Mouse (Mus musculus): Measurements from ENCODE around the gene Ksr2. TPM values are rescaled to one million over a fixed set of nuclear protein-coding genes. Genes with fewer than 3 reads are reported as not detected.
A peak's percentile ranks its signal among the peaks of the same experiment; 100 is the strongest.

The Ksr2 gene
- polyA plus RNA-seq, 1 experiment from 2014 or later: 0.16 TPM

GRCm38 (mm10) chr5:117659596-117659995 lies 245.8 kb downstream of the Ksr2 start:
- Histone ChIP-seq H3K9ac (ENCODE audit: low read length) (no peak overlapping the region), H3K4me1 (replicated peaks; ENCODE audit: control insufficient read depth, insufficient read depth) (no peaks in the 10 kb centered on the region), H3K27me3 (ENCODE audit: control insufficient read depth, insufficient read depth, low read length) (no peaks in the 10 kb centered on the region), H3K36me3 (ENCODE audit: control insufficient read depth, insufficient read depth, low read length) (no peaks in the 10 kb centered on the region), H3K9me3 (ENCODE audit: control insufficient read depth, low read length) (no peaks in the 10 kb centered on the region), H3K27ac (replicated peaks) (no peak overlapping the region), H3K4me2 (replicated peaks; ENCODE audit: low read depth) (no peak overlapping the region), H3K4me3 (ENCODE audit: low read depth, low read length) (no peak overlapping the region)
- no peak for TF ChIP-seq CTCF (IDR thresholded peaks at IDR 0.05; ENCODE audit: low read depth)
- TF ChIP-seq EP300 (optimal IDR thresholded peaks at IDR 0.05): no peak
- DNase-seq (ENCODE audit: low spot score): no peak
- WGBS: 49% methylated on average over 13 of the region's 13 CpGs
- no peak for ATAC-seq (ENCODE audit: low FRiP score, low TSS enrichment)

GRCm38 (mm10) chr5:117665181-117665580 lies 251.4 kb downstream of the Ksr2 start:
- TF ChIP-seq CTCF (IDR thresholded peaks at IDR 0.05; ENCODE audit: low read depth): no peak
- no peak for TF ChIP-seq EP300 (optimal IDR thresholded peaks at IDR 0.05)
- Histone ChIP-seq H3K4me2 (replicated peaks; ENCODE audit: low read depth) (peak overlapping the region; percentile 23; the same call in 1 of the 2 replicates), H3K27me3 (ENCODE audit: control insufficient read depth, insufficient read depth, low read length) (no peaks in the 10 kb centered on the region), H3K27ac (replicated peaks) (no peak overlapping the region), H3K4me1 (replicated peaks; ENCODE audit: control insufficient read depth, insufficient read depth) (no peaks in the 10 kb centered on the region), H3K9ac (ENCODE audit: low read length) (no peak overlapping the region), H3K36me3 (ENCODE audit: control insufficient read depth, insufficient read depth, low read length) (no peaks in the 10 kb centered on the region), H3K4me3 (ENCODE audit: low read depth, low read length) (no peak overlapping the region), H3K9me3 (ENCODE audit: control insufficient read depth, low read length) (no peaks in the 10 kb centered on the region)
- DNase-seq (ENCODE audit: low spot score) (no peak), ATAC-seq (ENCODE audit: low FRiP score, low TSS enrichment) (no peak)
- 11% methylated on average over 9 of the region's 9 CpGs for WGBS

- H3K9ac ChIP-seq (ENCODE audit: low read length): no peak overlapping the region
- no peak overlapping the region for H3K4me2 ChIP-seq (replicated peaks; ENCODE audit: low read depth)
- no peak for DNase-seq (ENCODE audit: low spot score)
- H3K36me3 ChIP-seq (ENCODE audit: control insufficient read depth, insufficient read depth, low read length): no peaks in the 10 kb centered on the region
- TF ChIP-seq EP300 (optimal IDR thresholded peaks at IDR 0.05): no peak
- no peak for TF ChIP-seq CTCF (IDR thresholded peaks at IDR 0.05; ENCODE audit: low read depth)
- no peaks in the 10 kb centered on the region for H3K27me3 ChIP-seq (ENCODE audit: control insufficient read depth, insufficient read depth, low read length)
- no peaks in the 10 kb centered on the region for H3K9me3 ChIP-seq (ENCODE audit: control insufficient read depth, low read length)
- H3K4me3 ChIP-seq (ENCODE audit: low read depth, low read length): no peak overlapping the region
- no peak for ATAC-seq (ENCODE audit: low FRiP score, low TSS enrichment)
- no peak overlapping the region for H3K27ac ChIP-seq (replicated peaks)
- H3K4me1 ChIP-seq (replicated peaks; ENCODE audit: control insufficient read depth, insufficient read depth): no peaks in the 10 kb centered on the region
- 66% methylated on average over 3 of the region's 4 CpGs for WGBS
Measured at GRCm38 (mm10) chr5:117667314-117667713, 253.5 kb downstream of the Ksr2 start.

- no peak for TF ChIP-seq CTCF (IDR thresholded peaks at IDR 0.05; ENCODE audit: low read depth)
- TF ChIP-seq EP300 (optimal IDR thresholded peaks at IDR 0.05): no peak
- Histone ChIP-seq H3K36me3 (ENCODE audit: control insufficient read depth, insufficient read depth, low read length) (no peaks in the 10 kb centered on the region), H3K4me1 (replicated peaks; ENCODE audit: control insufficient read depth, insufficient read depth) (no peaks in the 10 kb centered on the region), H3K4me2 (replicated peaks; ENCODE audit: low read depth) (no peak overlapping the region), H3K27ac (replicated peaks) (no peak overlapping the region), H3K27me3 (ENCODE audit: control insufficient read depth, insufficient read depth, low read length) (no peaks in the 10 kb centered on the region), H3K4me3 (ENCODE audit: low read depth, low read length) (no peak overlapping the region), H3K9ac (ENCODE audit: low read length) (no peak overlapping the region), H3K9me3 (ENCODE audit: control insufficient read depth, low read length) (no peaks in the 10 kb centered on the region)
- DNase-seq (ENCODE audit: low spot score) (no peak), ATAC-seq (ENCODE audit: low FRiP score, low TSS enrichment) (peak; percentile 33; the same call in 1 of the 2 replicates)
- WGBS: 66% methylated on average over 4 of the region's 4 CpGs
Measured at GRCm38 (mm10) chr5:117669265-117669664, 255.5 kb downstream of the Ksr2 start.

- Histone ChIP-seq H3K4me1 (replicated peaks; ENCODE audit: control insufficient read depth, insufficient read depth) (no peaks in the 10 kb centered on the region), H3K9me3 (ENCODE audit: control insufficient read depth, low read length) (no peaks in the 10 kb centered on the region), H3K4me3 (ENCODE audit: low read depth, low read length) (no peak overlapping the region), H3K27me3 (ENCODE audit: control insufficient read depth, insufficient read depth, low read length) (no peaks in the 10 kb centered on the region), H3K4me2 (replicated peaks; ENCODE audit: low read depth) (no peak overlapping the region), H3K36me3 (ENCODE audit: control insufficient read depth, insufficient read depth, low read length) (no peaks in the 10 kb centered on the region), H3K27ac (replicated peaks) (no peak overlapping the region), H3K9ac (ENCODE audit: low read length) (no peak overlapping the region)
- DNase-seq (ENCODE audit: low spot score) (no peak), ATAC-seq (ENCODE audit: low FRiP score, low TSS enrichment) (no peak; the same call in 1 of the 2 replicates)
- 58% methylated on average over 7 of the region's 7 CpGs for WGBS
- TF ChIP-seq CTCF (IDR thresholded peaks at IDR 0.05; ENCODE audit: low read depth) (no peak), EP300 (optimal IDR thresholded peaks at IDR 0.05) (no peak)
Measured at GRCm38 (mm10) chr5:117669843-117670242, 256.0 kb downstream of the Ksr2 start.

GRCm38 (mm10) chr5:117671362-117671761 lies 257.6 kb downstream of the Ksr2 start:
- no peak for TF ChIP-seq EP300 (optimal IDR thresholded peaks at IDR 0.05)
- H3K9ac ChIP-seq (ENCODE audit: low read length): no peak overlapping the region
- no peak overlapping the region for H3K4me2 ChIP-seq (replicated peaks; ENCODE audit: low read depth)
- no peak overlapping the region for H3K27ac ChIP-seq (replicated peaks)
- no peaks in the 10 kb centered on the region for H3K36me3 ChIP-seq (ENCODE audit: control insufficient read depth, insufficient read depth, low read length)
- no peak for ATAC-seq (ENCODE audit: low FRiP score, low TSS enrichment)
- no peak for DNase-seq (ENCODE audit: low spot score)
- H3K27me3 ChIP-seq (ENCODE audit: control insufficient read depth, insufficient read depth, low read length): no peaks in the 10 kb centered on the region
- no peaks in the 10 kb centered on the region for H3K9me3 ChIP-seq (ENCODE audit: control insufficient read depth, low read length)
- H3K4me3 ChIP-seq (ENCODE audit: low read depth, low read length): no peak overlapping the region
- H3K4me1 ChIP-seq (replicated peaks; ENCODE audit: control insufficient read depth, insufficient read depth): no peaks in the 10 kb centered on the region
- WGBS: 47% methylated on average over 6 of the region's 6 CpGs
